Mouse (Mus musculus): ENCODE data around the gene Pgm1.

DNA sequence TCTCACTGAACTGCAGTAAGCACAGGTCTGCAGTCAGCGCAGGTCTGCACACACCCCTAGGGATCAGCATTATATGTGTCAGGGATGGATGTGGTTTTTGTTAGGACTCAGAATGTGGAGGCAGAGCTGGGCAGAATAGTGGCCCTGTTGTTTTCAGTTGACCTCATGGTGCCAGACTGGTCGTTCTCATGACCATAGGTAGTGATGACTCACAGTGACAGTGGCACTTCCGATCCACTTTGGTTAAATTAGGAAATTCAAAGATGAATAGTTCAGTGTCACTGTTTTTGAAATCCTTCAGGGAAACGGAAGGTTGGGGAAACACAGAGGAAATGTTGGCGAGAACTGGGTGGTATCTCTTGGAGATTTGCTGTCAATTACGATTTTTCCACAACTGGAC is 43.7 kb downstream of the Pgm1 start:
- no peak for TF ChIP-seq ELF1 (IDR thresholded peaks at IDR 0.05; ENCODE audit: low read depth, low read length)
- TF ChIP-seq CTCF (conservative IDR thresholded peaks at IDR 0.05 in 1 of 2, IDR thresholded peaks at IDR 0.05 in 1 of 2; ENCODE audit: low read depth in 2 of 2, low read length in 2 of 2), result no peak
